Mouse (Mus musculus): ENCODE results near the gene Aff4. TPM values are rescaled to one million over a fixed set of nuclear protein-coding genes. Genes with fewer than 3 reads are reported as not detected.

The Aff4 gene
- polyA plus RNA-seq (2015; fragmentation: Nextera tagmentation; extraction: Ambion mirVana) = 20.5 and 21.1 TPM in 2 replicates

DNA sequence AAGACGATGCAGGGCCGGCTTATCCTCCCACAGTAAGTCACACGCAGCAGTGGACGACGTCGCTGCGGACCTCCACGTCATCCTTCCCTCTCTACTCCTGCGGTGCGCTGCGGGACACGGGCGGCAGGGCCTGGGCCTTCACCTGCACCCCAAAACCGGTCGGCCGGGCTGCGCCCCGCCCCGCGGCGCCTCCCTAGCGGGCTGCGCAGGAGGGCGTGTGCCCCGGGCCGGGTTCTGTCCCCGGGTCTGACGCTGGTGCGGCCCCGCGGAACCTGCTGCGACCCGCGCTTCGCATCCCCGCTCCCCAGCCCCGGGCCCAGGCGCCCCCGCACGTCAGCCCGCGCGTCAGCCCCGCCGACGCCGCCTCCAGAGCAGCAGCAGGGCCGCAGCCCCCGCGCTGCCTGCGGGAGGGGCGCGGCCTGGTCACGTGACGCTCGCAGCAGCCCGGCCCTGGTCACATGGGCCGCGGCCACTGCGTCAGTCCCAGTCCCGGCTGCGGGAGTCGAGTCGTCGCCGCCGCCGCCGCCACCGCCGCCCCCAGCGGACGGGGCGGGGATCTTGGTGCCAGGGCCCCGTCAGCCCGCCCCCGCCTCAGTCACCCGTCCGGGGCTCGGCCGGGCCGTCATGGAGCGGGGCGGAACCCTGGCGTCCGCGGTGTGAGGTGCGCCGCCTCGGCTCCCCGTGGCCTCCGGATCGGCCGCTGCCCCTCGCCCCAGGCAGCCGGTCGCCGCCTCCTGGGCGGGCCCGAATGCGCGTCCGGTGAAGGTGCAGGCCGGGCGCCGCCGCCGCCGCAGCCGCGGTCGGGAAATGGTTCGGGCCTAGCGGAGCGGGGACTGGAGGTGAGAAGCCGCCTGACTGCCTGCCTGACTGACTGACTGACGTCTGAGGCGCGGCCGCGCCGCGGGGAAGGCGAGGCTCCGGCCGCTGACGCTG, at the start of gene Aff4:
Gene Aff4, plus strand, starts transcription at position 543 of the 933 bp plus-strand sequence.
- peak; percentile 96 for ATAC-seq (ENCODE audit: insufficient read depth, low FRiP score)
- WGBS = under 1% methylated on average over 115 of the region's 127 CpGs

DNA sequence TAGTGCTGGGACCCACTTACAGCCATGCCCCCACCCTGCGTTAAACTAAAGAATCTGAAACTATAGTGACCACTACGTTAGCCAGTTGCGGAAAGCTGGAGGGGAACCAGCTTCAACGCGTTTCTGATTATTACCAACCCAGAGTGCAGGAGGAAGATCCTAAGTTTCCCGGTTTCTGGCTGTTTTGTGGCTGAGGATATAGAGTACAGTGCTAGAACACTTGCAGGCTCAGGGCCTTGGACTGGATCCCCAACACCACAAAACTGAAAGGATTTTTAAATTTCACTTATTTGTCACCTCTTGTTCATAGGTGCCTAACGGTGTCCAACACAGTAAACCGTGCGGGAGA, 49.5 kb upstream of the Aff4 start:
- Histone ChIP-seq H3K27ac (ENCODE audit: low read length) (peak overlapping the region; percentile 99), H3K4me2 (ENCODE audit: low read depth, low read length) (peak overlapping the region; percentile 62), H3K9ac (ENCODE audit: low read length) (peak overlapping the region; percentile 74), H3K4me1 (ENCODE audit: control insufficient read depth, insufficient read depth, low read length) (peaks cover 30% of the 10 kb centered on the region), H3K27me3 (ENCODE audit: control insufficient read depth, insufficient read depth, low read length) (no peaks in the 10 kb centered on the region), H3K36me3 (ENCODE audit: control insufficient read depth, insufficient read depth, low read length) (no peaks in the 10 kb centered on the region), H3K4me3 (replicated peaks; ENCODE audit: low read length) (peak overlapping the region; percentile 81), H3K9me3 (replicated peaks; ENCODE audit: control insufficient read depth, low read length) (no peaks in the 10 kb centered on the region)
- 43% methylated on average over 9 of the region's 9 CpGs for WGBS
- no peak for ATAC-seq (ENCODE audit: insufficient read depth, low FRiP score)

More for the DNA sequence above, at the start of gene Aff4:
- Histone ChIP-seq H3K9ac (ENCODE audit: low read length) (peak within 1 kb of the TSS; percentile 98), H3K9me3 (replicated peaks; ENCODE audit: control insufficient read depth, low read length) (no peaks in the 10 kb centered on the region), H3K4me3 (replicated peaks; ENCODE audit: low read length) (peak within 1 kb of the TSS; percentile 95), H3K36me3 (ENCODE audit: control insufficient read depth, insufficient read depth, low read length) (no peaks in the 10 kb centered on the region), H3K4me2 (ENCODE audit: low read depth, low read length) (peak within 1 kb of the TSS; percentile 77), H3K27ac (ENCODE audit: low read length) (peak within 1 kb of the TSS; percentile 98), H3K4me1 (ENCODE audit: control insufficient read depth, insufficient read depth, low read length) (peaks cover 5% of the 10 kb centered on the region), H3K27me3 (ENCODE audit: control insufficient read depth, insufficient read depth, low read length) (no peaks in the 10 kb centered on the region)

DNA sequence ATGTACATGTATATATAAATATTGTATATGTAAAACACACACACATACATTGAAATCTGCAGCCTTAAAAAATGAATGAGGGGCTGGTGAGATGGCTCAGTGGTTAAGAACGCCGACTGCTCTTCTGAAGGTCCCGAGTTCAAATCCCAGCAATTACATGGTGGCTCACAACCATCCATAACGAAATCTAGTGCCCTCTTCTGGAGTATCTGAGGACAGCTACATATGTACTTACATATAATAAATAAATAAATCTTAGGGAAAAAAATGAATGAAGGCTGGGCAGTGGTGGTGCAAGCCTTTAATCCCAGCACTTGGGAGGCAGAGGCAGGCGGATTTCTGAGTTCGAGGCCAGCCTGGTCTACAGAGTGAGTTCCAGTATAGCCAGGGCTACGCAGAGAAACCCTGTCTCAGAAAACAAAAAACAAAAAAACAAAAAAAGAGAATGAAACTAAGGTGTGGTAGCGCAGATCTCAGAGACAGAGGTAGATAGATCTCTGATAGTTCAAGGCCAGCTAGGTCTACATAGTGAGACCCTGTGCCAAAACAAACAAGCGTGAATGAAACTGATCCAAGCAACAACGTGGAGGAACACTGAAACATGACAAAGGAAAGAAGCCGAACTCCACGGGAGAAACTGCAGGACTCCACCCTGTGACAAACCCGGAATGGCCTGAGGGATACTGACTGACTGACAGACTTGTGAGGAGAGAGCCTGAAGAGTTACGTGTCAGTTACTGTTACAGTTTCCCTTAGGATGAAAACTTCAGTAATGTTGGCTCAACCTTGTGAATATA, 46.4 kb upstream of the Aff4 start:
- Histone ChIP-seq H3K27me3 (ENCODE audit: control insufficient read depth, insufficient read depth, low read length) (no peaks in the 10 kb centered on the region), H3K4me3 (replicated peaks; ENCODE audit: low read length) (no peak overlapping the region), H3K4me2 (ENCODE audit: low read depth, low read length) (no peak overlapping the region), H3K9me3 (replicated peaks; ENCODE audit: control insufficient read depth, low read length) (no peaks in the 10 kb centered on the region), H3K27ac (ENCODE audit: low read length) (no peak overlapping the region), H3K9ac (ENCODE audit: low read length) (no peak overlapping the region), H3K4me1 (ENCODE audit: control insufficient read depth, insufficient read depth, low read length) (peaks cover 22% of the 10 kb centered on the region), H3K36me3 (ENCODE audit: control insufficient read depth, insufficient read depth, low read length) (no peaks in the 10 kb centered on the region)
- no peak for ATAC-seq (ENCODE audit: insufficient read depth, low FRiP score)
- whole genome bisulfite sequencing = 85% methylated on average over 14 of the region's 14 CpGs

DNA sequence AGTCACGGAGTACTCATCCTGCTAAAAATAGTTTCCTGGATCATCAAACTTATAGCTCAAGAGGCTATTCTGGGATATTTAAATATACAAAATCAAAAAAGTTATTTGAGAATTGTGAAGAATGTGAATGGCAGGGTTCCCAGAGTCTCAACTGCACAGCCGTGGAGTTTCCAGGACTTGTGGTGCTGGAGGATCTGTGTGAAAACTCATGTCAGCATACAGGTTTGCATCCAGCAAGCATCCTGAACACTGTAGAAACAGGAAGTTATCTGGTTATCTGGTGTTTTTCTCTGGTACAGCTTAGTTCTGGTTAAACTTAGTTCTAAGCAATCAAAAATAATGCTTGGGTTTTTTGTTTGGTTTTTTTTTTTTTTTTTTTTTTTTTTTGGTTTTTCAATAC, 43.7 kb upstream of the Aff4 start:
- no peak for ATAC-seq (ENCODE audit: insufficient read depth, low FRiP score)
- H3K4me1 ChIP-seq (ENCODE audit: control insufficient read depth, insufficient read depth, low read length) = peaks cover 21% of the 10 kb centered on the region
- no peaks in the 10 kb centered on the region for H3K36me3 ChIP-seq (ENCODE audit: control insufficient read depth, insufficient read depth, low read length)
- H3K9ac ChIP-seq (ENCODE audit: low read length) = no peak overlapping the region
- H3K27ac ChIP-seq (ENCODE audit: low read length) = peak overlapping the region; percentile 82
- H3K27me3 ChIP-seq (ENCODE audit: control insufficient read depth, insufficient read depth, low read length) = no peaks in the 10 kb centered on the region
- H3K4me3 ChIP-seq (replicated peaks; ENCODE audit: low read length) = no peak overlapping the region
- H3K9me3 ChIP-seq (replicated peaks; ENCODE audit: control insufficient read depth, low read length) = no peaks in the 10 kb centered on the region
- 38% methylated on average over 2 of the region's 2 CpGs for WGBS
- no peak overlapping the region for H3K4me2 ChIP-seq (ENCODE audit: low read depth, low read length)

DNA sequence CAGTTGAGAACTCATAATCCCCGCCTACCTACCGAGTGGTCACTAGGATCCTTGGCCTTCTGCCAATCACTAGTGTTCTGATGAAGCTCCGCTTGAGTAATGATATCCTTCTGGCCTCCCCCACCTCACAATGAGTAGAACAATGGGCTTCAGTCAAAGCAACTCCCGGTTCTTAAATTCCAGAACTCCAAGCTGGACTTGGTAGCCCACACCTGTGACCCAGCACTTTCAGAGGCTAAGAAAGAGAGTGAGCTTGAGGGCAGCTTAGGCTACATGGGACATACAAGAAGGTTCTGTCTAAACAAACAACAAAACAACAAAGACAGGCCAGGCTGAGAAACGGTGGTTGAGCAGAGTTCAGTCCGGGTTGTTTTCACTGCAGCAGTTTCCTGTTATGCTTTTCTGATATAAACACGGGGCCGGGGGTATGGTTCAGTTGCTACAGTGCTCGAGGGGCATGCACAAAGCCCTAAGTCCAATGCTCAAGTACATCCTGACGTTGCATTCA, 43.0 kb upstream of the Aff4 start:
- Histone ChIP-seq H3K36me3 (ENCODE audit: control insufficient read depth, insufficient read depth, low read length) (no peaks in the 10 kb centered on the region), H3K9me3 (replicated peaks; ENCODE audit: control insufficient read depth, low read length) (no peaks in the 10 kb centered on the region), H3K27ac (ENCODE audit: low read length) (peak overlapping the region; percentile 82), H3K4me3 (replicated peaks; ENCODE audit: low read length) (no peak overlapping the region), H3K9ac (ENCODE audit: low read length) (no peak overlapping the region), H3K4me1 (ENCODE audit: control insufficient read depth, insufficient read depth, low read length) (peaks cover 21% of the 10 kb centered on the region), H3K4me2 (ENCODE audit: low read depth, low read length) (no peak overlapping the region), H3K27me3 (ENCODE audit: control insufficient read depth, insufficient read depth, low read length) (no peaks in the 10 kb centered on the region)
- ATAC-seq (ENCODE audit: insufficient read depth, low FRiP score) = no peak
- 47% methylated on average over 10 of the region's 10 CpGs for WGBS

DNA sequence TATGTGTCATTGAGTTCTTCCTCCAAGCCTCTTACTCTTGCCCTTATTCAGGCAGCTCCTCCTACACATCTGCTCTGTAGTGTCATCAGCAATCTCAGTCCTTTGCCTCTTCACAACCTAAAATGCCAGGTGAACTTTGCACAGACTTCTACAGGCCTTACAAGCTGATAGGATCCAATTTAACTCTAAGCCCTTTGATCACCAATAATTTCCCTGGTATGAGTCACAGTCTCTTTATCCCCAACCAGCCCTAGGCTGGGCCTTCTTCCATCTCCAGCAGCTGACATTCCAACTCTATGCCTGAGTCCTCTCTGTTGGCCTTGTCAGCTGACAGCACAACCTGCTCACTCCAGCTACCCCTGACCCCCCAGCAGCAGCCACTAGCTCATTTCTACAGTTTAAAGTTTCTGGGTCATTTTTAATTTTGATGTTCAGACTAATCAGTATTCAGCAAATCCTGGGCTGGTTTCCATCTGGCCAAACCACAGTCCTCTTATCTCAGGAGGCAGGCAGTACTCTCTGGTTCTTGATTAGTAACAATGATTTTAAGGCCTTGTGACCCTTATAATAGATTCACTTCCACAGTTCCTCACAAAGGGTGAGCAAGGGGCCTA, 42.3 kb upstream of the Aff4 start:
- Histone ChIP-seq H3K27ac (ENCODE audit: low read length) (peak overlapping the region; percentile 82), H3K4me3 (replicated peaks; ENCODE audit: low read length) (no peak overlapping the region), H3K9me3 (replicated peaks; ENCODE audit: control insufficient read depth, low read length) (no peaks in the 10 kb centered on the region), H3K4me2 (ENCODE audit: low read depth, low read length) (peak overlapping the region; percentile 15; the same call in 1 of the 2 replicates), H3K4me1 (ENCODE audit: control insufficient read depth, insufficient read depth, low read length) (peaks cover 21% of the 10 kb centered on the region), H3K36me3 (ENCODE audit: control insufficient read depth, insufficient read depth, low read length) (no peaks in the 10 kb centered on the region), H3K9ac (ENCODE audit: low read length) (no peak overlapping the region; the same call in 1 of the 2 replicates), H3K27me3 (ENCODE audit: control insufficient read depth, insufficient read depth, low read length) (no peaks in the 10 kb centered on the region)
- peak; percentile 85 for ATAC-seq (ENCODE audit: insufficient read depth, low FRiP score)

DNA sequence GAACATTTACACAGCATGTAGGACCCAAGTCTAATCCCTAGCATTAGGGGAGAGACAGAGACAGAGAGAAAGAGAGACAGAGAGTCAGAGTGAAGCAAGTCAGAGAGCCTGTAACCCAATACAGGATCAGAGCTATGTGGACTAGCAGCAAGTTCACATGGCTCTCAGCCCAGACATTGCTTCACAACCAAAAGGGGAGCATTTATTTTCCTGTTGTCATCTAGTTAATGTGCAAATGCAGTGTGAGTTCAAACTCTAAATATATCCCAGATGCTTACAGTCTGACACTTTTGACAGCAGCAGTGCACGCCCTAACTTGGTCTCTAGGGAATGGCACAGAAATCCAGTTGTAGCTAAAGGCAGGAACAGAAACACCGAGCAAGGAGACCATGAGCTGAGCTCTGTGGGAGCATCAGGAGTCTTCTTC, 41.7 kb upstream of the Aff4 start:
- Histone ChIP-seq H3K9me3 (replicated peaks; ENCODE audit: control insufficient read depth, low read length) (no peaks in the 10 kb centered on the region), H3K9ac (ENCODE audit: low read length) (no peak overlapping the region), H3K4me1 (ENCODE audit: control insufficient read depth, insufficient read depth, low read length) (peaks cover 21% of the 10 kb centered on the region), H3K27me3 (ENCODE audit: control insufficient read depth, insufficient read depth, low read length) (no peaks in the 10 kb centered on the region), H3K4me2 (ENCODE audit: low read depth, low read length) (no peak overlapping the region), H3K4me3 (replicated peaks; ENCODE audit: low read length) (no peak overlapping the region), H3K27ac (ENCODE audit: low read length) (peak overlapping the region; percentile 82), H3K36me3 (ENCODE audit: control insufficient read depth, insufficient read depth, low read length) (no peaks in the 10 kb centered on the region)
- ATAC-seq (ENCODE audit: insufficient read depth, low FRiP score) = peak; percentile 87
- 32% methylated on average over 2 of the region's 2 CpGs for WGBS

DNA sequence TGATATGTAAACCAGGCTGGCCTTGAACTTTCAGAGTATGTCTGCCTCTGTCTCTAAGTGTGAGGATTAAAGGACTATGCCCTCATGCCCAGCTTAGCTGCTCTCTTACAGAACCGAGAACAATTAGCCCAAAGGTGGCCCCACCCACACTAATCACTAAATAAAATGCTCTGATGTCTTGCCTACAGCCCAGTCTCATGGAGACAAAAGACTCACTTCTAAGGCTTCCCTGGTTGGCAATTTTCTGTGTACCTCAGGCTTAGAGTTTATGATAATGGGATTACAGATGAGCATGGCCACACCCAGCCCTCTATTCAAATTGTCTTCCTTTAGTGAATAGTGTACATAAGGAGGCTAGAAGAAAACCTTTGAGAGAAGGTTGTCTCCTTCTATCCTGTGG, 39.2 kb upstream of the Aff4 start:
- Histone ChIP-seq H3K9ac (ENCODE audit: low read length) (peak overlapping the region; percentile 26; the same call in 1 of the 2 replicates), H3K36me3 (ENCODE audit: control insufficient read depth, insufficient read depth, low read length) (no peaks in the 10 kb centered on the region), H3K27ac (ENCODE audit: low read length) (no peak overlapping the region), H3K9me3 (replicated peaks; ENCODE audit: control insufficient read depth, low read length) (no peaks in the 10 kb centered on the region), H3K4me2 (ENCODE audit: low read depth, low read length) (no peak overlapping the region), H3K4me3 (replicated peaks; ENCODE audit: low read length) (no peak overlapping the region), H3K4me1 (ENCODE audit: control insufficient read depth, insufficient read depth, low read length) (peaks cover 25% of the 10 kb centered on the region), H3K27me3 (ENCODE audit: control insufficient read depth, insufficient read depth, low read length) (no peaks in the 10 kb centered on the region)
- ATAC-seq (ENCODE audit: insufficient read depth, low FRiP score) = no peak
- WGBS = 49% methylated on average over 1 of the region's 1 CpGs

Data from stomach, embryonic 16.5 days (tissue).